Mouse (Mus musculus): Measurements from ENCODE around the gene Arsa. TPM values are rescaled to one million over a fixed set of nuclear protein-coding genes. Genes with fewer than 3 reads are reported as not detected.
"Not testable (repeated sequence)": the region's sequence is repeated elsewhere in the genome, so short reads cannot be mapped to it uniquely, and the experiment has no call there.

The Arsa gene
- total RNA-seq, 4 experiments from 2014 or later: 10.9 to 12.7 (median 11.8) TPM

GRCm38 (mm10) chr15:89453865-89454478 lies 23.3 kb downstream of the Arsa start, which contains the start of gene Mapk8ip2:
Gene Mapk8ip2 (plus strand): TSS chr15:89453913.
- no peak for DNase-seq (ENCODE audit: low spot score)

DNA sequence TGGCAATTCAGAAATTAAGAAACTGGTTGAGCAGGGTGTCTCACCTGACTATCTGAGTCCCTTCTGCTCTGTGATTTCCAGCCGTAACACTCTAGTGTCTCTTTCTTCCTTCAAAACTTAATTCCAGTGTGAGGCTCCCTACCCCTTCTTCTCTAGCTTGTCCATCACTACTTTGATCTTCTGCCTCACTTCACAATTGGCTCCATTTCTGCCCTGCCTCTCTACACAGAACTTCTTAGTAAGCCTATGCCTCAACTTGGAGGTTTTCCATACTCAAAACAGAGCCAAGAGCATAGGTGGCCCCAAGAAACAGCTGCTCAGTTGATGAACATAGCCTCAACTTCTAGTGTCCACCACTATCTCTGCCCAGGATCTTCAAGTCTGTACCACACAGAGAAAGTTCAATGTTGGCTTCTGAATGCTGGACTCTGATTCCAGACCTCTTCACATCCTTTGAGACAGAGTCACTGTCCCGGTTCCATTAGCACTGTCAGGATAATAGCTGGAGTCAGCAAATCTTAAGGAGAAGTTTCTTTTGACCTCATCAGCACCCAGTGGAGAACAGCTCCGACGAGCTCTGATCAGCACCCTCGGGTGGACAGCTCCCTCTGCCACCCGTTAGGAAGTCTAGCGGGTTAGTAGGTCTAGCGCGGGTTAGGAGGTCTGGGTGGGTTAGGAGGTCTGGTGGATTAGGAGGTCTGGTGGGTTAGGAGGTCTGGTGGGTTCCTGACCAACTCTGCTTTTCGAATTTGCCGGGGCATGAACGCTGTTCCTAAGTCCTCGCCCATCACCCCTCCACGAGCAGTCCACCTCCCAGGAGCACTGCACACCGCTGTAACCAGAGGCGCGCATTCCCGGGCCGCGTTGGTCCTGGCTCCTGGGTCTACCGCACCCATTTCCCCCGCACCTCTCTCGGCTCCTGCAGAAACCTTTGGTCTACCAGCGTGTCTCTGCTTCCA lies 24.0 kb downstream of the Arsa start:
- DNase-seq (ENCODE audit: low spot score): peak; percentile 36

GRCm38 (mm10) chr15:89442486-89443070 lies 34.6 kb downstream of the Arsa start:
- no peak for DNase-seq (ENCODE audit: low spot score)

DNA sequence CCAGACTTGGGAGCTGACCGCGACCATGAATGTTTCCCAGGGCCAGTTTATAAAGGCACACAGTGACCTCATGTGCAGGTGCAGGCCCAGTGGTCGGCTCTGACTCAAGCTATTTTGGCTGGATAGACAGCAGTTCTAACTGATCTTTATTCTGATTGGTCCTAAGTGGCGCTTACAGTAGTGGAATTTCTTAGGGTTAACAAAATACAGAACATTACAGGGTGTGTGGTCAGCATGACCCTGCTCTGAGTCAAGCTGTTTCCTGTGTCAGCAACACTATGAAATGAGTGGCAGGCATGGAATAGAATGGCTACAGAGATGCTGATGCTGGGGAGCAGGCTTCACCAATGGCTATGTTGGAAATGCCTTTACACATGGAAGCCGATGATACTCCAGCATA lies 41.3 kb downstream of the Arsa start:
- DNase-seq (ENCODE audit: low spot score): no peak

GRCm38 (mm10) chr15:89434136-89434535 lies 43.1 kb downstream of the Arsa start:
- no peak for DNase-seq (ENCODE audit: low spot score)

- no peak for DNase-seq (ENCODE audit: low spot score)
Measured at GRCm38 (mm10) chr15:89432946-89433345, 44.3 kb downstream of the Arsa start.

GRCm38 (mm10) chr15:89431806-89432205 lies 45.4 kb downstream of the Arsa start:
- DNase-seq (ENCODE audit: low spot score): no peak

- DNase-seq (ENCODE audit: low spot score): no peak
Measured at GRCm38 (mm10) chr15:89431271-89431670, 46.0 kb downstream of the Arsa start.

DNA sequence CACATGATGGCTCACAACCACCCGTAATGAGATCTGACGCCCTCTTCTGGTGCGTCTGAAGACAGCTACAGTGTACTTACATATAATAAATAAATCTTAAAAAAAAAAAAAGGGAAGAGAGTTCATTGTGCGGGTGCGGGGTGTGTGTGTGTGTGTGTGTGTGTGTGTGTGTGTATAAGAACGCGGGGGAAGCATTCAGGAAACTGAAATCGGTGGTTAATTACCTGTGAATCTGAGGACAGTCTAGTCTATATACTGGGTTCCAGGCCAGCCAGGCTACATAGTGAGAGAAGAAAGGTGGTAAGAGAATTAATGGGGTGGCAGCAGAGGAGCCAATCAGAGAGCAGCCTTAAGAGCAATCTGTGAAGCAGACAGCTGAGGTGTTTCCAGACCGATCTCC lies 46.5 kb downstream of the Arsa start:
- DNase-seq (ENCODE audit: low spot score): not testable (repeated sequence)

DNA sequence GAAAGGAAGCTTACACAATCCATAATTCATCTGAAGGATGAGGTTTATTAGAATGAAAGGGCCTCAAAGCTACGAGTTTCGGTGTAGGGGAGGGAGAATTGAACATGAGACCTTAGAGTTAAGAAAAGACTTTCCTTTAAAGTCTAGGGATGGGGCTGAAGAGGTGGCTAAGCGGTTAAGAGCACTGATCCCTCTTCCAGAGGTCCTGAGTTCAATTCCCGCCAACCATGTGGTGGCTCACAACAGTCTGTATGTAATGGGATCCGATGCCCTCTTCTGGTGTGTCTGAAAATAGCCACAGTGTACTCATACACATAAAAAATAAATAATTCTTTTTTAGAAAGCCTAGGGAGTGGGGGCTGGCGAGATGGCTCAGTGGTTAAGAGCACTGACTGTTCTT lies 46.9 kb downstream of the Arsa start:
- no peak for DNase-seq (ENCODE audit: low spot score)

DNA sequence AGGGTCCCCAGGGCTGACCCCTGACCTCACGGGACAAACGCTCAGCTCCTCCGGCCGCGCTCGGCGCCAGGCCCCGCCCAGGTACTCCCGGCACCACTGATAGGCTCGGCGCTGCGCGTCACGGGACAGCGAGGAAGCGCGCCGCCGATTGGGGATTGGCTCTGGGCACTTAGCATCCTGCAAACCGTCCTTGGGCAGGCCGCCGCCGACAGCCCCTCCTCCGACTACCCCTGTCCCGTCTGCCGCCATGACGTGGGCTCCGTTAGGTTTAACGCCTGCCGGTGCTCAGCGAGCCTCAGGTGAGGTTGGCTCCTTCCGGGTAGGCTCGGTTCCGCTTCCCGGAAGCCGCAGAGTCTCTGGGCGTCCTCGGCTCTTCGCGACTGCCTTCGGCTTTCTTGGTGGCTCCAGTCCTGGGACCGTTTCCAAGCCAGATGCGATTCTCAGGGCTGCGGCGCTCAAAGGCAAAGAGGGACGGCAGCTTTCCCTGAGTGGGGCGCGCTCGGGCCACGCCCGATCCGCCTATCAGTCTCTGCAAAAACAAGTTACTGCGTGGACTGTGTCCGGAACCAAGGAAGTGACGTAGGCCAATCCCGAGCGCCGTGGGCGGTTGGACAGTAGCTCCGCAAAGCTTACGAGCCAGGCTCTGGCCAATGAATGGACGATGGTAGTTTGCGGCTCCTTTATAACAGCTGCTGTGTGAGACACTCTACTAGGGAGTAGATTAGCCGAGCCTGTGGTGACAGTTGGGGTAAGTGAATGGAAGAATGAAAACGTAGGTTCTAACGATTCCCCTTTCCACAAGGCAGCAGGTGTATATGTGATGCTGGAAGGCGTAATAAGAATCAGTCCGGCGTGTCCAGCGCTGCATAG lies 47.6 kb downstream of the Arsa start, which contains the start of the genes C730034F03Rik, Gm44502 and Chkb:
Gene C730034F03Rik, plus strand, starts transcription at position 238 of the 870 bp plus-strand sequence.
Gene Gm44502, minus strand, starts transcription at position 345 of the 870 bp plus-strand sequence.
Gene Chkb, minus strand, starts transcription at position 557 of the 870 bp plus-strand sequence.
- DNase-seq (ENCODE audit: low spot score): peak; percentile 92

- DNase-seq (ENCODE audit: low spot score): no peak
Measured at GRCm38 (mm10) chr15:89428821-89429351, 48.3 kb downstream of the Arsa start.

- DNase-seq (ENCODE audit: low spot score): no peak
Measured at GRCm38 (mm10) chr15:89428136-89428790, 49.0 kb downstream of the Arsa start.

DNA sequence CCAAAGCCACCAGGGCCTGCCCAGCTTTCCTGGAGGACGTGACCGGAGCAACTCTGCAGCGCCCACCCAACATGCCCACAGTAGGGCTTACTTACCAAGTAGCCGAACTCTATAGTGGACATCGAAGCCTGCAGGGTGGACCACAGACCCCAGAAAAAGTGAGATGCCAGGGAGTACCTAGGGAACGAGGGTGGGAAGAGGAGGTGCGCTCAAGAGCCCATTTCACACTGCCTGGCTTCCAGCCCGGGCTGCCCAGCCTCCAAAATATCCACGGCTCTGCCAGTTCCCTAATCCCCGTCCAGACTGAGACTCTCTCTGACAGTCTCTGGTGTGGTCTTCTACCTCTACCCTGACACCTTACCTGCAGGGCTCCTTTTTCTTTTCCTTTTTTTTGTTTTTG lies 50.5 kb downstream of the Arsa start:
- no peak for DNase-seq (ENCODE audit: low spot score)

- peak; percentile 78 for DNase-seq (ENCODE audit: low spot score)
Measured at GRCm38 (mm10) chr15:89425711-89426121, 51.5 kb downstream of the Arsa start, which contains the start of gene Cpt1b. Gene Cpt1b (minus strand): TSS chr15:89425863.

- DNase-seq (ENCODE audit: low spot score): no peak
Measured at GRCm38 (mm10) chr15:89424621-89425020, 52.6 kb downstream of the Arsa start.

Measured in heart, adult 8-10 months (tissue).